Mouse (Mus musculus) CH12F3 (cell line): ENCODE measurements around the gene Cpt1c.

Experiments
- in situ Hi-C: fragments of 300-500 bp; cut with MboI; formaldehyde crosslinking; loops from 2 replicates; pipeline ENCODE4 v1.14.3; 2020; ENCODE audit warnings: low sequenced_read_pairs

Gene Cpt1c

GRCm38 (mm10) chr7:44962831-44963230 is 11.8 kb downstream of the Cpt1c start:
- in situ Hi-C loops, result no loop called here

GRCm38 (mm10) chr7:44962337-44962736 is 12.3 kb downstream of the Cpt1c start:
- in situ Hi-C loops, result no loop called here

- in situ Hi-C loops, result no loop called here
Measured at GRCm38 (mm10) chr7:44960512-44960910, 14.1 kb downstream of the Cpt1c start.

- in situ Hi-C loops, result no loop called here
Measured at GRCm38 (mm10) chr7:44959874-44960511, 14.7 kb downstream of the Cpt1c start.

- in situ Hi-C loops, result no loop called here
Measured at GRCm38 (mm10) chr7:44959281-44959680, 15.4 kb downstream of the Cpt1c start.

- in situ Hi-C loops, result no loop called here
Measured at GRCm38 (mm10) chr7:44958208-44958607, 16.4 kb downstream of the Cpt1c start.

GRCm38 (mm10) chr7:44957183-44957835 is 17.3 kb downstream of the Cpt1c start:
- in situ Hi-C loops, result no loop called here

- in situ Hi-C loops, result no loop called here
Measured at GRCm38 (mm10) chr7:44956266-44956665, 18.4 kb downstream of the Cpt1c start.

- in situ Hi-C loops, result no loop called here
Measured at GRCm38 (mm10) chr7:44955628-44956027, 19.0 kb downstream of the Cpt1c start.

GRCm38 (mm10) chr7:44954091-44954885 is 20.4 kb downstream of the Cpt1c start:
- in situ Hi-C loops, result no loop called here

GRCm38 (mm10) chr7:44953561-44953960 is 21.1 kb downstream of the Cpt1c start:
- in situ Hi-C loops, result no loop called here

GRCm38 (mm10) chr7:44952611-44953306 is 21.9 kb downstream of the Cpt1c start:
- in situ Hi-C loops, result no loop called here

- in situ Hi-C loops, result no loop called here
Measured at GRCm38 (mm10) chr7:44951960-44952359, 22.7 kb downstream of the Cpt1c start.

- in situ Hi-C loops, result no loop called here
Measured at GRCm38 (mm10) chr7:44949922-44950321, 24.7 kb downstream of the Cpt1c start.

- in situ Hi-C loops, result no loop called here
Measured at GRCm38 (mm10) chr7:44942904-44943303, 31.7 kb downstream of the Cpt1c start, which contains the start of gene Tsks. TSS of gene Tsks (plus strand) at chr7:44943204.

GRCm38 (mm10) chr7:44938680-44939079 is 36.0 kb downstream of the Cpt1c start:
- in situ Hi-C loops, result no loop called here

GRCm38 (mm10) chr7:44929204-44930151 is 45.2 kb downstream of the Cpt1c start, which contains the start of gene Ap2a1:
TSS of gene Ap2a1 (minus strand) at chr7:44929496.
- in situ Hi-C loops, result no loop called here

- in situ Hi-C loops, result no loop called here
Measured at GRCm38 (mm10) chr7:44928570-44928969, 46.1 kb downstream of the Cpt1c start.

- in situ Hi-C loops, result no loop called here
Measured at GRCm38 (mm10) chr7:44925468-44925867, 49.2 kb downstream of the Cpt1c start.

- in situ Hi-C loops, result no loop called here
Measured at GRCm38 (mm10) chr7:44922530-44922929, 52.1 kb downstream of the Cpt1c start.
